Mouse (Mus musculus): ENCODE data around the gene Sipa1l2.

The Sipa1l2 gene

GRCm38 (mm10) chr8:125513935-125514334 is 55.7 kb downstream of the Sipa1l2 start:
- DNase-seq (ENCODE audit: extremely low spot score, low spot score) = no peak

- no peak for DNase-seq (ENCODE audit: extremely low spot score, low spot score)
Measured at GRCm38 (mm10) chr8:125513242-125513866, 56.3 kb downstream of the Sipa1l2 start.

- DNase-seq (ENCODE audit: extremely low spot score, low spot score) = no peak
Measured at GRCm38 (mm10) chr8:125512561-125512960, 57.0 kb downstream of the Sipa1l2 start.

GRCm38 (mm10) chr8:125510861-125511668 is 58.5 kb downstream of the Sipa1l2 start:
- DNase-seq (ENCODE audit: extremely low spot score, low spot score) = no peak

GRCm38 (mm10) chr8:125509776-125510175 is 59.8 kb downstream of the Sipa1l2 start:
- no peak for DNase-seq (ENCODE audit: extremely low spot score, low spot score)

- no peak for DNase-seq (ENCODE audit: extremely low spot score, low spot score)
Measured at GRCm38 (mm10) chr8:125509175-125509574, 60.4 kb downstream of the Sipa1l2 start.

GRCm38 (mm10) chr8:125507291-125507690 is 62.3 kb downstream of the Sipa1l2 start:
- no peak for DNase-seq (ENCODE audit: extremely low spot score, low spot score)

GRCm38 (mm10) chr8:125504605-125505257 is 64.9 kb downstream of the Sipa1l2 start:
- no peak for DNase-seq (ENCODE audit: extremely low spot score, low spot score)

- DNase-seq (ENCODE audit: extremely low spot score, low spot score) = no peak
Measured at GRCm38 (mm10) chr8:125503808-125504207, 65.8 kb downstream of the Sipa1l2 start.

GRCm38 (mm10) chr8:125502828-125503227 is 66.8 kb downstream of the Sipa1l2 start:
- DNase-seq (ENCODE audit: extremely low spot score, low spot score) = no peak

GRCm38 (mm10) chr8:125500005-125500404 is 69.6 kb downstream of the Sipa1l2 start:
- DNase-seq (ENCODE audit: extremely low spot score, low spot score) = no peak

- no peak for DNase-seq (ENCODE audit: extremely low spot score, low spot score)
Measured at GRCm38 (mm10) chr8:125498508-125498907, 71.1 kb downstream of the Sipa1l2 start.

GRCm38 (mm10) chr8:125495545-125495944 is 74.1 kb downstream of the Sipa1l2 start:
- no peak for DNase-seq (ENCODE audit: extremely low spot score, low spot score)

GRCm38 (mm10) chr8:125493254-125493815 is 76.3 kb downstream of the Sipa1l2 start:
- DNase-seq (ENCODE audit: extremely low spot score, low spot score) = no peak

- DNase-seq (ENCODE audit: extremely low spot score, low spot score) = no peak
Measured at GRCm38 (mm10) chr8:125492416-125492815, 77.2 kb downstream of the Sipa1l2 start.

- no peak for DNase-seq (ENCODE audit: extremely low spot score, low spot score)
Measured at GRCm38 (mm10) chr8:125488747-125489146, 80.9 kb downstream of the Sipa1l2 start.

- DNase-seq (ENCODE audit: extremely low spot score, low spot score) = no peak
Measured at GRCm38 (mm10) chr8:125485715-125486114, 83.9 kb downstream of the Sipa1l2 start.

GRCm38 (mm10) chr8:125484530-125485196 is 84.9 kb downstream of the Sipa1l2 start:
- no peak for DNase-seq (ENCODE audit: extremely low spot score, low spot score)

- DNase-seq (ENCODE audit: extremely low spot score, low spot score) = no peak
Measured at GRCm38 (mm10) chr8:125482491-125483096, 87.0 kb downstream of the Sipa1l2 start.

GRCm38 (mm10) chr8:125474876-125475275 is 94.7 kb downstream of the Sipa1l2 start:
- DNase-seq (ENCODE audit: extremely low spot score, low spot score) = no peak

GRCm38 (mm10) chr8:125471374-125471773 is 98.2 kb downstream of the Sipa1l2 start:
- no peak for DNase-seq (ENCODE audit: extremely low spot score, low spot score)
